Mouse (Mus musculus) kidney, postnatal 0 days (tissue): ENCODE measurements around the gene Ccdc92b. TPM values are rescaled to one million over a fixed set of nuclear protein-coding genes. Genes with fewer than 3 reads are reported as not detected.

Source experiments
- ATAC-seq: fragments of 200-750 bp; cut with Nextera tagmentation; replicated peaks from 2 replicates; pipeline ENCODE4 v1.8.0; 2017; ENCODE audit warnings: low read depth, moderate number of reproducible peaks, moderate TSS enrichment, moderate library complexity; ENCODE audit not compliant: low FRiP score
- DNase-seq: peaks from one replicate; pipeline ENCODE4 v3.0.0-alpha.2; 2016; ENCODE audit warnings: low spot score
- H3K27ac ChIP-seq: fragments of 300-500 bp; sonication (generic); 2 replicates; pipeline ENCODE4 v1.5.1; 2014; ENCODE audit warnings: mild to moderate bottlenecking
- H3K27me3 ChIP-seq: fragments of 300-500 bp; sonication (generic); 2 replicates; pipeline ENCODE4 v1.6.1; 2014; ENCODE audit warnings: low read length, mixed read lengths; ENCODE audit not compliant: insufficient read depth
- H3K36me3 ChIP-seq: fragments of 300-500 bp; sonication (generic); 2 replicates; pipeline ENCODE4 v1.6.1; 2014; ENCODE audit warnings: low read length, mixed read lengths; ENCODE audit not compliant: insufficient read depth
- H3K4me1 ChIP-seq: fragments of 300-500 bp; sonication (generic); replicated peaks from 2 replicates; pipeline ENCODE4 v1.6.1; 2014; ENCODE audit warnings: antibody characterized with exemption, low read length, mixed read lengths; ENCODE audit not compliant: insufficient read depth
- H3K4me2 ChIP-seq: fragments of 300-500 bp; sonication (generic); 2 replicates; pipeline ENCODE4 v1.6.1; 2014; ENCODE audit warnings: mild to moderate bottlenecking, low read length, moderate library complexity, mixed read lengths
- H3K4me3 ChIP-seq: fragments of 300-500 bp; sonication (generic); replicated peaks from 2 replicates; pipeline ENCODE4 v1.5.1; 2014; ENCODE audit warnings: low read depth, low read length
- H3K9ac ChIP-seq: fragments of 300-500 bp; sonication (generic); 2 replicates; pipeline ENCODE4 v1.6.1; 2014; ENCODE audit warnings: low read depth, low read length
- H3K9me3 ChIP-seq: fragments of 300-500 bp; sonication (generic); replicated peaks from 2 replicates; pipeline ENCODE4 v1.6.1; 2016; ENCODE audit warnings: low read length, inconsistent platforms, mixed read lengths
- CTCF ChIP-seq: IDR thresholded peaks from 2 replicates; pipeline ENCODE4 v1.5.1; 2016; ENCODE audit warnings: antibody characterized with exemption, low read depth, mild to moderate bottlenecking, moderate library complexity
- WGBS: fragments of 180-500 bp; shearing (Covaris S2); extraction: QIAGEN DNeasy Blood & Tissue Kit; methylation state at CpG from one replicate; pipeline ENCODE4 v1.1.7; 2014; 5-methylcytosine and 5-hydroxymethylcytosine counted together
- polyA plus RNA-seq: library from polyadenylated mRNA; unstranded; fragments of >200 nt; fragmentation: Nextera tagmentation; extraction: Ambion mirVana; gene quantifications from 2 replicates; pipeline ENCODE4 v1.2.1, GENCODE M21; 2015

Ccdc92b gene
- polyA plus RNA-seq, 1 experiment from 2014 or later, result 0.33 TPM

DNA sequence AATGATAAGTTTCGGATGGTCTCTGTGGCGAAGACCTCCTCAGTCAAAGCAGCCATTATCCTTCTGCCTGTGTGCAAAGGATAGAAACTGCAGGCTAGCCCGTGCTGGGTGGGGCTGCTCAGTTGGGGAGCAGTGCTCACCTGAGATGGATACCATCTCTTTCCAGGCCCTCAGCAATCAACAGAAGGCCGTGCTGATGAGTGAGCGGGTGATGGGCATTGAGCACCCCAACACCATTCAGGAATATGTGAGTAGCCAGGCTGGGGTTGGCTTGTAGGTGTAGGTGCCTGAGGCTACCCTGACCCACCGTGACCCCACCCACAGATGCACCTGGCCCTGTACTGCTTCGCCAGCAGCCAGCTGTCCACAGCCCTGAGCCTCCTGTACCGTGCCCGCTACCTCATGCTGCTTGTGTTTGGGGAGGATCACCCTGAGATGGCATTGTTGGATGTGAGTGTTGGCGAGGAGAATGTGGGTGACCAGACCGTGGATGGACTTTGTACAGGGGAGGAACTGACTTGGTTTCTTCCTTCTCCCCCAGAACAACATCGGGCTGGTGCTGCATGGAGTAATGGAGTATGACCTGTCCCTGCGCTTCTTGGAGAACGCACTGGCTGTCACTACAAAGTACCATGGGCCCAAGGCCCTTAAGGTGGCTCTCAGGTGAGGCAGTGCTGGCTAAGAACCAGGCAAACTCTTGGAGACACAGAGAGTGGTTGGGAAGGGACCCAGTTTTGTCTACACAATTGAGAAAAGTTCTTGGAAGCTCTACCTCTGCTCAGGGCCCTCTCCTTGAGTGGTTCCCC is 47.6 kb downstream of the Ccdc92b start:
- H3K4me2 ChIP-seq, result no peak overlapping the region
- no peaks in the 10 kb centered on the region for H3K9me3 ChIP-seq
- DNase-seq (no peak), ATAC-seq (no peak)
- peaks cover 67% of the 10 kb centered on the region for H3K36me3 ChIP-seq
- TF ChIP-seq CTCF, result no peak
- H3K4me3 ChIP-seq, result no peak overlapping the region
- 94% methylated on average over 14 of the region's 14 CpGs for WGBS
- H3K9ac ChIP-seq, result no peak overlapping the region
- no peaks in the 10 kb centered on the region for H3K4me1 ChIP-seq
- H3K27ac ChIP-seq, result no peak overlapping the region
- no peaks in the 10 kb centered on the region for H3K27me3 ChIP-seq

DNA sequence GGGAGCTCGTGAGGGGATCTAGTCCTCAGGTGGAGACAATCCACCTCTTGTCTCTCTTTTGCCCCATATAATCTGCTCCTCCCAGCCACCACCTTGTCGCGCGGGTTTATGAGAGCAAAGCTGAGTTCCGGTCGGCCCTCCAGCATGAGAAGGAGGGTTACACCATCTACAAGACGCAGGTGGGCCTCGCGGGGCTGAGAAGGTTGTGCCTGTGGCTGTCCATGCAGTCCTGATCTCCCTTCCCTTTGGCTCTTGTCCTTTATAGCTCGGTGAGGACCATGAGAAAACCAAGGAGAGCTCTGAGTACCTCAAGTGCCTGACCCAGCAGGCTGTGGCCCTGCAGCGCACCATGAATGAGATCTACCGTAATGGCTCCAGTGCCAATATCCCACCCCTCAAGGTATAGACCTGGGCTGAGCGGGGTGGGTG is 48.2 kb downstream of the Ccdc92b start:
- no peak overlapping the region for H3K27ac ChIP-seq
- no peak for ATAC-seq
- peaks cover 62% of the 10 kb centered on the region for H3K36me3 ChIP-seq
- no peak overlapping the region for H3K4me3 ChIP-seq
- no peak overlapping the region for H3K4me2 ChIP-seq
- no peak overlapping the region for H3K9ac ChIP-seq
- H3K9me3 ChIP-seq, result no peaks in the 10 kb centered on the region
- no peaks in the 10 kb centered on the region for H3K27me3 ChIP-seq
- TF ChIP-seq CTCF, result no peak
- 96% methylated on average over 13 of the region's 13 CpGs for WGBS
- DNase-seq, result no peak
- no peaks in the 10 kb centered on the region for H3K4me1 ChIP-seq

DNA sequence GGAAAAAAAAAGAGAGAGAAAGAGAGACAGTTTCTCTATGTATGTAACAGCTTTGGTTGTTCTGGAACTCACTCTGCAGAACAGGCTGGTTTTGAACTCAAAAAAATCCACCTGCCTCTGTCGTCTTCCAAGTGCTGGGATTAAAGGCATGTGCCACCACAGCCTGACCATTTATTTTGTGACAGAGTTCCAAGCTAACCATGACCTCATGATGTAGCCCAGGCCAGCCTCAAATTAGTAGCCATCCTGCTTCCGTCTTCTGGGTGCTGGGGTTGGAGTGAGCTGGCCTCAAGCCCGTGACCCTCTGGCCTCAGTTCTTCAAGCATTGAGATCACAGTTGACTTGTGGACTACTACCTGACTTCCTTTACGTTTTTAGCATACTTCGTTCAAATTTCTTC is 49.1 kb downstream of the Ccdc92b start:
- TF ChIP-seq CTCF, result no peak

DNA sequence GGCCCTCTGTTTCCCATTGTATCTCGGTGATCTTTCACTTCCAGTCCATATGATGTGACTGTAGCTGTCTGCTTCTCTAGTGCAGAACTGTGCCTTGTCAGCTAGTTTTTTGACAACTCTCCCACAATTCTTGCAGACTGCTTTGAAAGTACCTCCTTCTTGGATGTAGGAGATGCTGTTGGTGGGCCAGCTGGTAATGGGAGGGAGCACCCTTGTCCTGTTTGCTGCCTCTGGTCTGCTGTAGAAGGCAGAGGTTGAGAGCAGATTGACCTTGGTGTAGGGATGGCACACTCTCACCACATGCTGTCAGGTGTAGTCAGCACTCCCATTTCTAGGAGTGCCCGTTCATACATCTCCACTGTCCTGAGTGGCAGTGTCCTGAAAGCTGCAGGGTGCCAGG is 49.6 kb downstream of the Ccdc92b start:
- no peaks in the 10 kb centered on the region for H3K4me1 ChIP-seq
- no peak for ATAC-seq
- TF ChIP-seq CTCF, result no peak
- no peak overlapping the region for H3K27ac ChIP-seq
- no peak overlapping the region for H3K4me2 ChIP-seq
- H3K36me3 ChIP-seq, result peaks cover 52% of the 10 kb centered on the region
- no peaks in the 10 kb centered on the region for H3K9me3 ChIP-seq
- no peak overlapping the region for H3K9ac ChIP-seq
- no peaks in the 10 kb centered on the region for H3K27me3 ChIP-seq
- H3K4me3 ChIP-seq, result no peak overlapping the region
- 85% methylated on average over 2 of the region's 2 CpGs for WGBS
- no peak for DNase-seq

More for the DNA sequence above, 49.1 kb downstream of the Ccdc92b start:
- no peaks in the 10 kb centered on the region for H3K9me3 ChIP-seq
- peaks cover 55% of the 10 kb centered on the region for H3K36me3 ChIP-seq
- WGBS, result 86% methylated on average over 5 of the region's 5 CpGs
- no peak overlapping the region for H3K27ac ChIP-seq
- H3K9ac ChIP-seq, result no peak overlapping the region
- H3K27me3 ChIP-seq, result no peaks in the 10 kb centered on the region
- DNase-seq, result no peak
- ATAC-seq, result no peak
- H3K4me1 ChIP-seq, result no peaks in the 10 kb centered on the region
- H3K4me2 ChIP-seq, result no peak overlapping the region
- no peak overlapping the region for H3K4me3 ChIP-seq

DNA sequence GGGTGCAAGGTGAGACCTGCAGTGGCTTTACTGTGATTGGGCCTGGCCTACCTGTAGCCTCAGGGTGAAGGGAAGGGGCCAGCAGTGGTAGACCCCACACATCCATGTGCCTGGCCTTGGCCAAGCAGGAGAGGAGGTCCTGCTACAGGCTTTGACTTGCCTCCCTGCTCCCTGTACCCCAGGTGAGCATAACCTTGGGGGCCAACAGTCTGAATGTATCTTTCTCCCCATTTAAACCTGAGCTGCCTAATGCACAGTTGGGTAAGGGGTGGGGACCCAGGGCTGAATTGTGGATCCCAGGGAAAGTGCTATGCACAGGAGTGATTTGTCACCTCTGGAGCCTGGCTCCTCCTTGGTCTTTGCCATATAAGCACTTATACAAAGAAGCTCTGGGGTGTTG is 50.7 kb downstream of the Ccdc92b start:
- Histone ChIP-seq H3K4me2 (no peak overlapping the region), H3K36me3 (peaks cover 47% of the 10 kb centered on the region), H3K9ac (no peak overlapping the region), H3K4me1 (no peaks in the 10 kb centered on the region), H3K27me3 (no peaks in the 10 kb centered on the region), H3K4me3 (no peak overlapping the region), H3K27ac (no peak overlapping the region), H3K9me3 (no peaks in the 10 kb centered on the region)
- DNase-seq (no peak), ATAC-seq (no peak)
- no peak for TF ChIP-seq CTCF

DNA sequence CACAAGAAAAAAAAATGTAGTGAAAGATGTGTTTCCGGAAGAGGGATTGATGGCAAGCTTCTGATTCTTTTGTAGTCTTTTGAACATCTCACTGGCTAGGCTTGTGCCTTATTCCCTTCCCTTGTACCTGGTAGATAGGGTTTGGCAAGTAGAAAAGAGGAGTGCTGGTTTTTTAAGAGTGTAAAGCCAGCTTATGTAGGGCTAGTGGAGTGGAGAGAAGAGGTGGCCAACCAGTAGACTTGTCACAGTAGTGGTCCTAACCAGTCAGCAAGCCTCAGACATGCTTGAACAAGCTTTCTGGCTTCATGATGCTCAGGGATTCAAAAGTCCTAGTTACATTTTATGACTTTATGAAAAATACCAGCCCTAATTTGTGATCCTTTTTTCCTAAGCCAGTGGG is 51.6 kb downstream of the Ccdc92b start:
- H3K4me3 ChIP-seq, result no peak overlapping the region
- 80% methylated on average over 1 of the region's 1 CpGs for WGBS
- peaks cover 41% of the 10 kb centered on the region for H3K36me3 ChIP-seq

More for the DNA sequence above, 51.6 kb downstream of the Ccdc92b start:
- Histone ChIP-seq H3K27me3 (no peaks in the 10 kb centered on the region), H3K4me1 (no peaks in the 10 kb centered on the region), H3K27ac (no peak overlapping the region), H3K9me3 (no peaks in the 10 kb centered on the region), H3K9ac (no peak overlapping the region), H3K4me2 (no peak overlapping the region)
- DNase-seq, result no peak
- ATAC-seq, result no peak
- TF ChIP-seq CTCF, result no peak
